Mouse (Mus musculus) forebrain, embryonic 15.5 days (tissue): ENCODE measurements at regions not wholly inside any gene's neighbourhood (a gene's known extent, or its start where the extent isn't known, plus 50 kb on each side); places are given as distances from the start of the nearest gene placed in this dataset.
A peak's percentile ranks its signal among the peaks of the same experiment; 100 is the strongest.

Source experiments
- ATAC-seq: fragments of 200-750 bp; cut with Nextera tagmentation; replicated peaks from 2 replicates; pipeline ENCODE4 v1.8.0; 2017; ENCODE audit warnings: mild to moderate bottlenecking, moderate TSS enrichment, moderate library complexity
- H3K27ac ChIP-seq: fragments of 300-500 bp; sonication (generic); replicated peaks from 2 replicates; pipeline ENCODE4 v1.5.1; 2015; ENCODE audit warnings: mild to moderate bottlenecking, inconsistent platforms
- H3K27me3 ChIP-seq: fragments of 300-500 bp; sonication (generic); 2 replicates; pipeline ENCODE4 v1.6.1; 2015; ENCODE audit warnings: inconsistent platforms
- H3K36me3 ChIP-seq: fragments of 300-500 bp; sonication (generic); 2 replicates; pipeline ENCODE4 v1.6.1; 2015; ENCODE audit warnings: mild to moderate bottlenecking, inconsistent platforms
- H3K4me1 ChIP-seq: fragments of 300-500 bp; sonication (generic); 2 replicates; pipeline ENCODE4 v1.6.1; 2015; ENCODE audit warnings: inconsistent platforms
- H3K4me2 ChIP-seq: fragments of 300-500 bp; sonication (generic); replicated peaks from 2 replicates; pipeline ENCODE4 v1.6.1; 2015; ENCODE audit warnings: mild to moderate bottlenecking, inconsistent platforms
- H3K4me3 ChIP-seq: fragments of 300-500 bp; sonication (generic); 2 replicates; pipeline ENCODE4 v1.5.1; 2015; ENCODE audit warnings: mild to moderate bottlenecking, inconsistent platforms
- H3K9ac ChIP-seq: fragments of 300-500 bp; sonication (generic); replicated peaks from 2 replicates; pipeline ENCODE4 v1.6.1; 2015; ENCODE audit warnings: mild to moderate bottlenecking, inconsistent platforms
- H3K9me3 ChIP-seq: fragments of 300-500 bp; sonication (generic); 2 replicates; pipeline ENCODE4 v1.6.1; 2016; ENCODE audit warnings: inconsistent platforms
- WGBS: fragments of 180-500 bp; shearing (Covaris S2); methylation state at CpG from one replicate; pipeline ENCODE4 v1.1.7; 2015; ENCODE audit warnings: mixed read lengths; 5-methylcytosine and 5-hydroxymethylcytosine counted together

GRCm38 (mm10) chr8:97052436-97052835, 1164.1 kb upstream of the Got2 start:
- WGBS: 92% methylated on average over 1 of the region's 1 CpGs
- no peaks in the 10 kb centered on the region for H3K4me1 ChIP-seq
- H3K27ac ChIP-seq: no peak overlapping the region
- H3K4me2 ChIP-seq: no peak overlapping the region
- no peaks in the 10 kb centered on the region for H3K36me3 ChIP-seq
- no peak overlapping the region for H3K4me3 ChIP-seq
- H3K9ac ChIP-seq: no peak overlapping the region
- H3K9me3 ChIP-seq: no peaks in the 10 kb centered on the region
- no peaks in the 10 kb centered on the region for H3K27me3 ChIP-seq
- no peak for ATAC-seq

GRCm38 (mm10) chr8:97039778-97040177, 1151.4 kb upstream of the Got2 start:
- no peak overlapping the region for H3K27ac ChIP-seq
- no peaks in the 10 kb centered on the region for H3K27me3 ChIP-seq
- H3K4me2 ChIP-seq: no peak overlapping the region
- H3K9me3 ChIP-seq: no peaks in the 10 kb centered on the region
- H3K36me3 ChIP-seq: no peaks in the 10 kb centered on the region
- no peak for ATAC-seq
- WGBS: 56% methylated on average over 3 of the region's 3 CpGs
- no peak overlapping the region for H3K4me3 ChIP-seq
- no peak overlapping the region for H3K9ac ChIP-seq
- H3K4me1 ChIP-seq: no peaks in the 10 kb centered on the region

GRCm38 (mm10) chr8:97038854-97039253, 1150.5 kb upstream of the Got2 start:
- no peaks in the 10 kb centered on the region for H3K36me3 ChIP-seq
- no peaks in the 10 kb centered on the region for H3K27me3 ChIP-seq
- H3K4me3 ChIP-seq: no peak overlapping the region
- no peaks in the 10 kb centered on the region for H3K4me1 ChIP-seq
- 93% methylated on average over 5 of the region's 5 CpGs for WGBS
- no peak overlapping the region for H3K4me2 ChIP-seq
- no peak for ATAC-seq
- no peak overlapping the region for H3K27ac ChIP-seq
- no peaks in the 10 kb centered on the region for H3K9me3 ChIP-seq
- H3K9ac ChIP-seq: no peak overlapping the region

- 89% methylated on average over 4 of the region's 4 CpGs for WGBS
- no peak overlapping the region for H3K27ac ChIP-seq
- H3K27me3 ChIP-seq: no peaks in the 10 kb centered on the region
- H3K36me3 ChIP-seq: no peaks in the 10 kb centered on the region
- no peak overlapping the region for H3K4me3 ChIP-seq
- H3K9ac ChIP-seq: no peak overlapping the region
- no peak for ATAC-seq
- no peaks in the 10 kb centered on the region for H3K9me3 ChIP-seq
- H3K4me1 ChIP-seq: no peaks in the 10 kb centered on the region
- no peak overlapping the region for H3K4me2 ChIP-seq
Observed at GRCm38 (mm10) chr8:97032188-97032587, 1143.8 kb upstream of the Got2 start.

- H3K9me3 ChIP-seq: no peaks in the 10 kb centered on the region
- no peak overlapping the region for H3K4me3 ChIP-seq
- no peak overlapping the region for H3K9ac ChIP-seq
- no peak overlapping the region for H3K4me2 ChIP-seq
- H3K27ac ChIP-seq: no peak overlapping the region
- no peaks in the 10 kb centered on the region for H3K27me3 ChIP-seq
- ATAC-seq: no peak
- no peaks in the 10 kb centered on the region for H3K36me3 ChIP-seq
- no peaks in the 10 kb centered on the region for H3K4me1 ChIP-seq
Observed at GRCm38 (mm10) chr8:97015571-97015970, 1127.2 kb upstream of the Got2 start.

- Histone ChIP-seq H3K27me3 (no peaks in the 10 kb centered on the region), H3K4me1 (no peaks in the 10 kb centered on the region), H3K4me2 (no peak overlapping the region), H3K27ac (no peak overlapping the region), H3K9ac (no peak overlapping the region), H3K4me3 (no peak overlapping the region), H3K9me3 (no peaks in the 10 kb centered on the region), H3K36me3 (no peaks in the 10 kb centered on the region)
- WGBS: 50% methylated on average over 2 of the region's 3 CpGs
- ATAC-seq: peak; percentile 80
Observed at GRCm38 (mm10) chr8:97004131-97004530, 1115.8 kb upstream of the Got2 start.

GRCm38 (mm10) chr8:96983103-96983502, 1094.8 kb upstream of the Got2 start:
- Histone ChIP-seq H3K36me3 (no peaks in the 10 kb centered on the region), H3K27me3 (no peaks in the 10 kb centered on the region), H3K9me3 (no peaks in the 10 kb centered on the region), H3K4me1 (no peaks in the 10 kb centered on the region), H3K4me2 (no peak overlapping the region), H3K27ac (no peak overlapping the region), H3K4me3 (no peak overlapping the region), H3K9ac (no peak overlapping the region)
- no peak for ATAC-seq
- 81% methylated on average over 2 of the region's 2 CpGs for WGBS
